Mouse (Mus musculus) liver, adult 2 months (tissue): ENCODE measurements around the gene Dgkg.

Experiments used
- CTCF ChIP-seq: fragments of 200-500 bp; IDR thresholded peaks from 2 replicates; pipeline ENCODE4 v1.5.1; 2011; ENCODE audit warnings: low read depth, low read length, control low read depth
- POLR2A ChIP-seq: fragments of 200-500 bp; IDR thresholded peaks from 2 replicates; pipeline ENCODE4 v1.6.1; 2011; ENCODE audit warnings: low read length, control low read depth; ENCODE audit not compliant: insufficient read depth; ENCODE audit errors: extremely low read depth

DNA sequence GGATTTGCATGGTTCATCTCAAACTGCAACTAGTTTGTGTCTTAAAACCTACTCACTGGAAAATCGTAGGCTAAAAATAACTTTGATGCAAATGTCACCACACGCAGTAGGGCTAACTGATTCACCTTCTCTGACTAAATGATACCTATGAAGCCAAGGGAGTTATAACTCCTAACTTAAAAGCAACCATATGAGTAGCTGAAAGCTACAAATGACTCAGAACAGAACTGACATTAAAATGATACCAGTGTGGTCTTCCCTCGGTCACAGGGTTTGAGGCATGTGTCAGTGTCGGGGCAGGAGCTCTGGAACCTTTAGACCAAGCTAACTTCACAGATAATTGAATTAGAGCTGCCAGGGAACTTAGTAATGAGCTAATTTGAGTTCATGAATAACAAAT is 24.0 kb downstream of the Dgkg start:
- TF ChIP-seq CTCF (no peak), POLR2A (no peak)
